Mouse (Mus musculus): ENCODE results near the gene Brsk2.
"Not testable (repeated sequence)": the region's sequence is repeated elsewhere in the genome, so short reads cannot be mapped to it uniquely, and the experiment has no call there.

The Brsk2 gene

GRCm38 (mm10) chr7:141948906-141949798, at the start of gene Brsk2:
Gene Brsk2 (plus strand): TSS chr7:141949751.
- peak; percentile 73 to 80 for DNase-seq (ENCODE audit: low spot score in 2 of 2)

GRCm38 (mm10) chr7:141901825-141902224, 47.7 kb upstream of the Brsk2 start:
- DNase-seq (ENCODE audit: low spot score in 2 of 2), result no peak

- peak; percentile 100 for DNase-seq (ENCODE audit: low spot score in 2 of 2)
Observed at GRCm38 (mm10) chr7:141902269-141902729, 47.3 kb upstream of the Brsk2 start.

- DNase-seq (ENCODE audit: low spot score in 2 of 2), result no peak
Observed at GRCm38 (mm10) chr7:141902791-141903190, 46.8 kb upstream of the Brsk2 start.

- DNase-seq (ENCODE audit: low spot score in 2 of 2), result no peak
Observed at GRCm38 (mm10) chr7:141908591-141908990, 41.0 kb upstream of the Brsk2 start.

- no peak for DNase-seq (ENCODE audit: low spot score in 2 of 2)
Observed at GRCm38 (mm10) chr7:141911305-141911704, 38.2 kb upstream of the Brsk2 start.

- no peak for DNase-seq (ENCODE audit: low spot score in 2 of 2)
Observed at GRCm38 (mm10) chr7:141918407-141918806, 31.1 kb upstream of the Brsk2 start, which contains the start of gene Tollip. Gene Tollip (minus strand): TSS chr7:141918507.

GRCm38 (mm10) chr7:141924121-141924520, 25.4 kb upstream of the Brsk2 start:
- DNase-seq (ENCODE audit: low spot score in 2 of 2), result not testable (repeated sequence)

- peak; percentile 19 to 38 for DNase-seq (ENCODE audit: low spot score in 2 of 2)
Observed at GRCm38 (mm10) chr7:141924917-141925316, 24.6 kb upstream of the Brsk2 start.

GRCm38 (mm10) chr7:141928642-141929041, 20.9 kb upstream of the Brsk2 start:
- no peak for DNase-seq (ENCODE audit: low spot score in 2 of 2)

GRCm38 (mm10) chr7:141934128-141934898, 15.2 kb upstream of the Brsk2 start:
- no peak for DNase-seq (ENCODE audit: low spot score in 2 of 2)

- no peak for DNase-seq (ENCODE audit: low spot score in 2 of 2)
Observed at GRCm38 (mm10) chr7:141934951-141935350, 14.6 kb upstream of the Brsk2 start.

GRCm38 (mm10) chr7:141943444-141943843, 6.1 kb upstream of the Brsk2 start:
- DNase-seq (ENCODE audit: low spot score in 2 of 2), result no peak

- DNase-seq (ENCODE audit: low spot score in 2 of 2), result no peak
Observed at GRCm38 (mm10) chr7:141945927-141946326, 3.6 kb upstream of the Brsk2 start.

GRCm38 (mm10) chr7:141947512-141947911, 2.0 kb upstream of the Brsk2 start:
- no peak for DNase-seq (ENCODE audit: low spot score in 2 of 2)

GRCm38 (mm10) chr7:141948045-141948444, 1.5 kb upstream of the Brsk2 start:
- DNase-seq (ENCODE audit: low spot score in 2 of 2), result no peak

- no peak for DNase-seq (ENCODE audit: low spot score in 2 of 2)
Observed at GRCm38 (mm10) chr7:141949799-141950103, 200 bp downstream of the Brsk2 start.

- no peak for DNase-seq (ENCODE audit: low spot score in 2 of 2)
Observed at GRCm38 (mm10) chr7:141950104-141951013, 808 bp downstream of the Brsk2 start.

- no peak for DNase-seq (ENCODE audit: low spot score in 2 of 2)
Observed at GRCm38 (mm10) chr7:141951821-141952220, 2.3 kb downstream of the Brsk2 start.

- DNase-seq (ENCODE audit: low spot score in 2 of 2), result no peak
Observed at GRCm38 (mm10) chr7:141952920-141953319, 3.4 kb downstream of the Brsk2 start.

GRCm38 (mm10) chr7:141953616-141954015, 4.1 kb downstream of the Brsk2 start:
- no peak for DNase-seq (ENCODE audit: low spot score in 2 of 2)
